Comparison of ENCODE assay signal across 9 mouse cellular contexts in genomic region chr1:91211099-91211498, GRCm38 (mm10). TPM values are rescaled to one million over a fixed set of nuclear protein-coding genes. Genes with fewer than 3 reads are reported as not detected.
DNase-seq lines count a peak whose midpoint lies in the region; ATAC-seq lines count a peak whose summit lies in the region.
"Had no signal": no experiment of that assay in that cellular context is flagged by ENCODE, and none has a peak within 500 bp of the region (broad histone marks: within the 10 kb centered on the region; RNA-seq: fewer than 3 reads in every experiment).

No protein-coding gene starts in this region.

- peak; percentile 69 to 71 for DNase-seq in left cerebral cortex, adult 18-20 months (ENCODE audit: low spot score in 2 of 2)
- no peak for DNase-seq in left cerebral cortex, adult 11 months (ENCODE audit: low spot score)
- DNase-seq in adrenal gland, postnatal 36 days = peak; percentile 53 to 62
- peak; percentile 48 to 64 for DNase-seq in left cerebral cortex, postnatal 10 days (ENCODE audit: extremely low spot score in 1 of 2, low spot score in 2 of 2)
- peak; percentile 55 for DNase-seq in neural tube, embryonic 10.5 days (ENCODE audit: extremely low spot score, low spot score)
- DNase-seq in thymus, postnatal 14 days = peak; percentile 84

- no peaks in the 10 kb centered on the region for H3K27me3 ChIP-seq in embryonic facial prominence, embryonic 15.5 days
- no peaks in the 10 kb centered on the region for H3K27me3 ChIP-seq in hindbrain, embryonic 13.5 days

- no peak overlapping the region for H3K4me2 ChIP-seq in embryonic facial prominence, embryonic 15.5 days (replicated peaks)
- H3K4me2 ChIP-seq in hindbrain, embryonic 13.5 days = no peak overlapping the region

- H3K4me1 ChIP-seq in embryonic facial prominence, embryonic 15.5 days = peaks cover 54% of the 10 kb centered on the region
- peaks cover 30% of the 10 kb centered on the region for H3K4me1 ChIP-seq in hindbrain, embryonic 13.5 days (replicated peaks)

- H3K36me3 ChIP-seq in embryonic facial prominence, embryonic 15.5 days = no peaks in the 10 kb centered on the region
- H3K36me3 ChIP-seq in hindbrain, embryonic 13.5 days = no peaks in the 10 kb centered on the region

- no peaks in the 10 kb centered on the region for H3K9me3 ChIP-seq in embryonic facial prominence, embryonic 15.5 days (replicated peaks)
- no peaks in the 10 kb centered on the region for H3K9me3 ChIP-seq in hindbrain, embryonic 13.5 days

- no peak for ATAC-seq in embryonic facial prominence, embryonic 15.5 days (ENCODE audit: insufficient number of reproducible peaks, low FRiP score, low TSS enrichment, low read depth)
- peak; percentile 44; the same call in 1 of the 2 replicates for ATAC-seq in hindbrain, embryonic 13.5 days (ENCODE audit: low FRiP score)

- H3K27ac ChIP-seq in embryonic facial prominence, embryonic 15.5 days (replicated peaks) = peak overlapping the region; percentile 58; the same call in 1 of the 2 replicates
- H3K27ac ChIP-seq in hindbrain, embryonic 13.5 days = no peak overlapping the region; the same call in 1 of the 2 replicates

- WGBS in embryonic facial prominence, embryonic 15.5 days = 47% methylated on average over 1 of the region's 1 CpGs
- WGBS in hindbrain, embryonic 13.5 days = 76% methylated on average over 1 of the region's 1 CpGs

- intact Hi-C loops in left cerebral cortex, postnatal 10 days (cut with DNase I) = loop anchor here (2.0 to 10.0 kb wide), 2 partner anchors 30 to 236 kb away; no protein-coding TSS in a partner anchor

- no peak overlapping the region for H3K9ac ChIP-seq in embryonic facial prominence, embryonic 15.5 days
- no peak overlapping the region for H3K9ac ChIP-seq in hindbrain, embryonic 13.5 days

- H3K4me3 ChIP-seq in embryonic facial prominence, embryonic 15.5 days (replicated peaks) = no peak overlapping the region
- no peak overlapping the region for H3K4me3 ChIP-seq in hindbrain, embryonic 13.5 days
- H3K4me3 ChIP-seq: erythroblast, embryonic 14.5 days had no signal

RNA-seq across cellular contexts. Expression of gene Ramp1, which starts 31.5 kb away (rescaled TPM):
- 10 to 100 TPM; 51.6 to 52.7 TPM for total RNA-seq in left cerebral cortex, adult 18-20 months (2021)
- total RNA-seq in adrenal gland, postnatal 36 days (2021) = 1 to 10 TPM; 6.1 to 6.3 TPM
- polyA plus RNA-seq in embryonic facial prominence, embryonic 15.5 days (2015; fragmentation: Nextera tagmentation; extraction: Ambion mirVana) = 21.4 and 25.0 TPM in 2 replicates
- 3.2 and 3.3 TPM in 2 replicates for polyA plus RNA-seq in hindbrain, embryonic 13.5 days (2015; fragmentation: Nextera tagmentation; extraction: Ambion mirVana)
- total RNA-seq in left cerebral cortex, postnatal 10 days (2021) = 10 to 100 TPM; 33.9 to 37.5 TPM

RNA-seq across cellular contexts. Expression of gene Ube2f, which starts 39.0 kb away (rescaled TPM):
- total RNA-seq in left cerebral cortex, adult 18-20 months (2021) = 10 to 100 TPM; 57.6 to 57.9 TPM
- total RNA-seq in adrenal gland, postnatal 36 days (2021) = 10 to 100 TPM; 72.8 to 94.6 TPM
- polyA plus RNA-seq in embryonic facial prominence, embryonic 15.5 days (2015; fragmentation: Nextera tagmentation; extraction: Ambion mirVana) = 67.0 and 67.6 TPM in 2 replicates
- 67.7 and 68.2 TPM in 2 replicates for polyA plus RNA-seq in hindbrain, embryonic 13.5 days (2015; fragmentation: Nextera tagmentation; extraction: Ambion mirVana)
- total RNA-seq in left cerebral cortex, postnatal 10 days (2021) = 10 to 100 TPM; 47.5 to 50.0 TPM

Comparison
In these comparisons a context has a peak if more than half of its experiments do, and no peak if none do; other contexts are left out.
1. RNA of gene Ramp1, which starts 31.5 kb away (total RNA-seq): 51.6 to 52.7 TPM in left cerebral cortex, adult 18-20 months and 33.9 to 37.5 TPM in left cerebral cortex, postnatal 10 days; 6.1 to 6.3 TPM in adrenal gland, postnatal 36 days; every median in the first group is over 4 times any median in the second.